Mouse (Mus musculus) skeletal muscle tissue, adult 2 months (tissue): ENCODE results near the gene Pnkd.
A peak's percentile ranks its signal among the peaks of the same experiment; 100 is the strongest.
"Not testable (repeated sequence)": the region's sequence is repeated elsewhere in the genome, so short reads cannot be mapped to it uniquely, and the experiment has no call there.

ENCODE experiments used
- DNase-seq: peaks from one replicate; pipeline ENCODE4 v3.0.0-alpha.2; 2012; ENCODE audit warnings: low read depth, low spot score

Pnkd gene

GRCm38 (mm10) chr1:74296477-74296876 is 11.7 kb downstream of the Pnkd start:
- DNase-seq = no peak

- peak; percentile 32 for DNase-seq
These were observed 12.5 kb downstream of the Pnkd start for GRCm38 (mm10) chr1:74297269-74297668.

GRCm38 (mm10) chr1:74298157-74298750 is 13.5 kb downstream of the Pnkd start:
- no peak for DNase-seq

- peak; percentile 81 for DNase-seq
These were observed 14.3 kb downstream of the Pnkd start for GRCm38 (mm10) chr1:74298996-74299395.

GRCm38 (mm10) chr1:74300347-74301110 is 15.8 kb downstream of the Pnkd start:
- DNase-seq = no peak

- no peak for DNase-seq
These were observed 17.5 kb downstream of the Pnkd start for GRCm38 (mm10) chr1:74302229-74302628.

GRCm38 (mm10) chr1:74302835-74303234 is 18.1 kb downstream of the Pnkd start:
- DNase-seq = no peak

- DNase-seq = peak; percentile 53
These were observed 19.0 kb downstream of the Pnkd start for GRCm38 (mm10) chr1:74303509-74304338.

- DNase-seq = no peak
These were observed 19.6 kb downstream of the Pnkd start for GRCm38 (mm10) chr1:74304339-74304790.

GRCm38 (mm10) chr1:74304946-74305345 is 20.2 kb downstream of the Pnkd start:
- DNase-seq = no peak

- DNase-seq = no peak
These were observed 20.8 kb downstream of the Pnkd start, which contains the start of gene Tmbim1 for GRCm38 (mm10) chr1:74305522-74305921. Gene Tmbim1, minus strand, starts transcription at chr1:74305622.

GRCm38 (mm10) chr1:74307146-74307545 is 22.4 kb downstream of the Pnkd start:
- no peak for DNase-seq

- no peak for DNase-seq
These were observed 23.6 kb downstream of the Pnkd start for GRCm38 (mm10) chr1:74308001-74308964.

- no peak for DNase-seq
These were observed 25.0 kb downstream of the Pnkd start for GRCm38 (mm10) chr1:74309767-74310166.

- peak; percentile 78 for DNase-seq
These were observed 28.4 kb downstream of the Pnkd start for GRCm38 (mm10) chr1:74313049-74313692.

- DNase-seq = no peak
These were observed 30.1 kb downstream of the Pnkd start for GRCm38 (mm10) chr1:74314796-74315195.

- DNase-seq = no peak
These were observed 31.5 kb downstream of the Pnkd start for GRCm38 (mm10) chr1:74316114-74316827.

- no peak for DNase-seq
These were observed 34.0 kb downstream of the Pnkd start for GRCm38 (mm10) chr1:74318711-74319110.

GRCm38 (mm10) chr1:74321396-74321795 is 36.7 kb downstream of the Pnkd start:
- no peak for DNase-seq

- not testable (repeated sequence) for DNase-seq
These were observed 42.2 kb downstream of the Pnkd start for GRCm38 (mm10) chr1:74326916-74327315.
